Mouse (Mus musculus): ENCODE results near the gene Hoxd12.

Hoxd12 gene

DNA sequence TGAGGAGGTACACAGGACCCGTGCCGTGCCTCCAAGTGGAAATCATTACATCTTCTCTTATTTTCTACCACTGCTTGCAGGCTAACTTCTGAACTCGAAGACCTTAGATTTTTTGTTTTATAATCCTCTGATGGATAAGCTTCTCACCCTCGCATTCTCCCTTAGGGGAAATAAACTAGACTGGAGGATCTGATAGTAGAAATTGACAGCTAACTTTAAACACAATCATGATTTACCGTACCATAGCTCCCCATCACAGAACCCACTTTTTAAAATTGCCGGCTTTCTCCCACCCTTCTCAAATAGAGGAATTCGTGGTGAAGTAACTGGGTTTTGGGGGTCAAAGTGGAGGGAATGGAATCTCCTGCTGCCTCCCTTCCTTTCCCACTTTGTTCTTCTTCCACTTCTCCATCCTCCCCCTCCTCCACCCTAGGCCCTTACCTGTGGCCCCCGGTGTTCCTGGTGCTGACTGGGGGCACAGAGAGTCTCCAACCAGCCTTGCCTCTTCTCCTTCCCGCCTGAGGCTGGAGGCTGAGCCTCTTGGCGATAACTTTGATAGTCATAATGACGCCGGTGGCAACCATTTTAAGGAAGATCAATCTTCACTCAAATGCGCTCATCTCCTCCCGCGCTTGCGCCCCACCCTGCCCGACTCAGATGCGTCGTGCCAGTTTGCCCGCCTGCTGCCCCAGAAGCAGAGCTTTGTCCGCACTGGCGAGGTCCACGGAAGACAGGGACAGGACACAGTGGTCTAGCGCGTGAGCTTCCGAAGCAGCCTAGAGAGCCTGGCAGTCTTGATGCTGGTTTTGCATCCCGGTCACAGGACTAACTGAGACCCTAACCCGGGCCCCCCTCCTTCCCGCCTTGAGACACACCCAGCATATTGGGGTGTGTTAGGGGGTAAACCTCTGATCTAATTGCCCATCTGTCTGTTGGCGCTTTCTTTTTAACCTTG is 14.1 kb upstream of the Hoxd12 start:
- peaks cover 96% of the 10 kb centered on the region for H3K27me3 ChIP-seq (ENCODE audit: insufficient read depth, low read length)
- peaks cover 40% of the 10 kb centered on the region for H3K4me1 ChIP-seq (replicated peaks; ENCODE audit: low read depth, low read length)
- H3K4me3 ChIP-seq (replicated peaks; ENCODE audit: low read length), result no peak overlapping the region
- H3K9me3 ChIP-seq (ENCODE audit: low read length), result no peaks in the 10 kb centered on the region
- TF ChIP-seq POU5F1 (IDR thresholded peaks at IDR 0.05; ENCODE audit: borderline replicate concordance, low read length), result no peak
- TF ChIP-seq CTCF (conservative IDR thresholded peaks at IDR 0.05; ENCODE audit: low read length), result no peak
- TF ChIP-seq NANOG (IDR thresholded peaks at IDR 0.05; ENCODE audit: borderline replicate concordance, low read length), result no peak
- no peaks in the 10 kb centered on the region for H3K36me3 ChIP-seq (ENCODE audit: insufficient read depth, low read length)

DNA sequence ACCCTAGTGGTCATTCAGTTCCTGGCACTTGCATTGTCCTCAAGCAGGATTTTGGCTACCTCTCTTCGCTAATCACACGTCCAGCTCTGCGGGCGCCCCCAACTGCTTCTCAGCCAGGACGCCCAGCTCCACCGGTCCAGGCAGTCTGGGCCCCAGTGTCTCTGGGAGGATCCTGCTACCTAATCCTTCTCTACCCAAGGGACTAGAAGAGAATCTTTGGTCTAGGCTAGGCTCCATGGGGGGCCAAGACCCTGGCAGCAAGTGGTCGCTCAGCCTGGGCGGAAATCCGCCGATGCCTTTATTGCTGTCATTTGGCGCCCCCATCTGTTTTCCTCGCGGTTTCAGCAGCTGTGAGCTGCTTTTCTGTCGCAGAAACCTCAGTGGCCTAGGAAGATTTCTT is 13.1 kb upstream of the Hoxd12 start:
- H3K36me3 ChIP-seq (ENCODE audit: insufficient read depth, low read length), result no peaks in the 10 kb centered on the region
- H3K27me3 ChIP-seq (ENCODE audit: insufficient read depth, low read length), result peaks cover 97% of the 10 kb centered on the region
- peaks cover 36% of the 10 kb centered on the region for H3K4me1 ChIP-seq (replicated peaks; ENCODE audit: low read depth, low read length)
- TF ChIP-seq NANOG (IDR thresholded peaks at IDR 0.05; ENCODE audit: borderline replicate concordance, low read length), result no peak
- peak; percentile 13; the same call in 1 of the 2 replicates for TF ChIP-seq CTCF (conservative IDR thresholded peaks at IDR 0.05; ENCODE audit: low read length)
- H3K4me3 ChIP-seq (replicated peaks; ENCODE audit: low read length), result no peak overlapping the region
- H3K9me3 ChIP-seq (ENCODE audit: low read length), result no peaks in the 10 kb centered on the region; the same call in 1 of the 2 replicates

DNA sequence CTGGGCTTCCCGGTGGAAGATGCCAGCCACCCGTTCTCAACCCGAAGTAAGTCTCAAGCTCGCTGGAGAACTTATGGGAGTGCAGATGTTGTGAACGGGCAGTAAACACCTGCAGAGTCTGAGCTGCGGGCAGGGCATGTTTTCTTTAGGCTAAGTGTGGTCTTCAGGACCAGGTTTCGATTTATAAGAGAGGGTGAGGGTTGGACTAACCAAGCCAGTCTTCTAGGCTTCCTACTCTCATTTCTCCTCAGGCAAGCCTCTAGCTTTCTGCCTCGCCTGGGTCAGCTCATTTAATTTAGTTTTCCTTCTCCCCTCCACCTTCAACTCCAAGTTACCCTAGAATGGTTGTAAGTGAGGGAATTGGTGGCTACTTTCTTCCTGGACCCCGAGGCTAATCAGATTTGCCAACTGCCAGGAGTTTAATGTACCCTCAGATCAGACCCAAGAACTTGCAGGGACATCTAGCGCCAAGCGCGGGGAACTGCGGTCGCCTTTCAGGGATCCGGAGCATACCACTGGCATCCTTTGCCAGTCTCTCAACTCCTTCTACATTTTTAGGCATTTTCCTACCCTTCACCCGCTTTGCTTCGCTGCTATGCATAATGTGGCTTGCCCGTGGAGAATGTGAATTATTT is 11.4 kb upstream of the Hoxd12 start:
- H3K4me3 ChIP-seq (replicated peaks; ENCODE audit: low read length), result no peak overlapping the region
- TF ChIP-seq POU5F1 (IDR thresholded peaks at IDR 0.05; ENCODE audit: borderline replicate concordance, low read length) (no peak), CTCF (conservative IDR thresholded peaks at IDR 0.05; ENCODE audit: low read length) (peak; percentile 54), NANOG (IDR thresholded peaks at IDR 0.05; ENCODE audit: borderline replicate concordance, low read length) (no peak)
- no peaks in the 10 kb centered on the region; the same call in 1 of the 2 replicates for H3K9me3 ChIP-seq (ENCODE audit: low read length)
- no peaks in the 10 kb centered on the region for H3K36me3 ChIP-seq (ENCODE audit: insufficient read depth, low read length)
- peaks cover 92% of the 10 kb centered on the region for H3K27me3 ChIP-seq (ENCODE audit: insufficient read depth, low read length)
- peaks cover 37% of the 10 kb centered on the region for H3K4me1 ChIP-seq (replicated peaks; ENCODE audit: low read depth, low read length)

DNA sequence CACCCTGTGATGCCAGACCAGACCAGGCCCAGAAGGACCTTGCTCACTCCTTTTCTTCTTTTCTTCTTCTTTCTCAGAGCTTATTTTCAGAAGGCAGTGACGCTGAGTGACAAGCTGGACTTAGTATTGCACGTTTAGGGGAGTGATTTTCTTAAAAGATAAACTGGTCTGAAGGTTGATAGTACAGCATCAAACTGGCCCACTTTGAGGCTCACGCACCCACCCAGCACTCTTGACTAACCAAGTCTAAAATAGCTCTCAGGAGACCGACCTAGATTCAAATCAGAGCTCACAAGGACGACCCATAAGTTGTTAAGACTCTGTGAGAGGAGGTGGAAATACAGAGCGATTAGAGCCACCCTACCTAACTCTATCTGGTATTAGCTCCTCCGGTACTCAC is 8.4 kb upstream of the Hoxd12 start:
- H3K9me3 ChIP-seq (ENCODE audit: low read length), result no peaks in the 10 kb centered on the region; the same call in 1 of the 2 replicates
- TF ChIP-seq POU5F1 (IDR thresholded peaks at IDR 0.05; ENCODE audit: borderline replicate concordance, low read length) (no peak), NANOG (IDR thresholded peaks at IDR 0.05; ENCODE audit: borderline replicate concordance, low read length) (no peak), CTCF (conservative IDR thresholded peaks at IDR 0.05; ENCODE audit: low read length) (no peak)
- H3K4me1 ChIP-seq (replicated peaks; ENCODE audit: low read depth, low read length), result peaks cover 28% of the 10 kb centered on the region

DNA sequence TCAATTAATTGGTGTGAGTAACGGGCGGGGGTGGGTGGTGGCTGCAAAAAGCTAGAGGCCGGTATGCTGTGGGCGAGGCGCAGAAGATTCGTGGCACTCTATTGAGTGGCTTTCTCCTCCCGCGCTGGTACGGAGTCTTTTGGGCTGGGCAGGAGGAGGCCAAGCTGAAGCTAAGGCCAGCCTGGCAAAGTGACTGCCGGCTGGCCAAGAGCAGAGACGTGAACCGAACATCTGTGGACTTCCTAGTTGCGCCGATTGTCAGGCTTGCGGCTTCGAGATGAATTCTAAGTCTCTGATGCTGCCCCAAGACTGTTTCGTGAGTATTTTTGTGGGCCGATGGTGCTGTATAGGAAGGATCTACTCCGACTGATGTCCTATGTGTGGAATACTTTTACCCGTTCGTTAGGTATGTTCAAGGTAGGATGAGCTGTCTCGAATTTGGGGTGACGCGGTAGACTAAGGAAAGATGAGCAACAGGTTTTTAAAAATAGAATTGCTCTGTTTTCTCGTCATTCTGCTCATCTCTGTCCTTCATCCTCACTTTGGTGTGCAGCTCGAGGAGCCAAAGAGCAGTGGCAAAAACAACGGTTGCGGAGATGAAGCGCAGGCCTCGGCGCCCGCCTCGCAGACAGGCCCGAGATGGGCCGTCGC is 7.5 kb upstream of the Hoxd12 start:
- Histone ChIP-seq H3K4me3 (replicated peaks; ENCODE audit: low read length) (peak overlapping the region; percentile 26; the same call in 1 of the 2 replicates), H3K36me3 (ENCODE audit: insufficient read depth, low read length) (no peaks in the 10 kb centered on the region), H3K9me3 (ENCODE audit: low read length) (no peaks in the 10 kb centered on the region; the same call in 1 of the 2 replicates), H3K4me1 (replicated peaks; ENCODE audit: low read depth, low read length) (peaks cover 27% of the 10 kb centered on the region), H3K27me3 (ENCODE audit: insufficient read depth, low read length) (peaks cover 91% of the 10 kb centered on the region)
- TF ChIP-seq POU5F1 (IDR thresholded peaks at IDR 0.05; ENCODE audit: borderline replicate concordance, low read length), result no peak
- TF ChIP-seq NANOG (IDR thresholded peaks at IDR 0.05; ENCODE audit: borderline replicate concordance, low read length), result no peak
- no peak for TF ChIP-seq CTCF (conservative IDR thresholded peaks at IDR 0.05; ENCODE audit: low read length)

More for the DNA sequence above, 8.4 kb upstream of the Hoxd12 start:
- peaks cover 91% of the 10 kb centered on the region for H3K27me3 ChIP-seq (ENCODE audit: insufficient read depth, low read length)
- no peak overlapping the region for H3K4me3 ChIP-seq (replicated peaks; ENCODE audit: low read length)
- H3K36me3 ChIP-seq (ENCODE audit: insufficient read depth, low read length), result no peaks in the 10 kb centered on the region

DNA sequence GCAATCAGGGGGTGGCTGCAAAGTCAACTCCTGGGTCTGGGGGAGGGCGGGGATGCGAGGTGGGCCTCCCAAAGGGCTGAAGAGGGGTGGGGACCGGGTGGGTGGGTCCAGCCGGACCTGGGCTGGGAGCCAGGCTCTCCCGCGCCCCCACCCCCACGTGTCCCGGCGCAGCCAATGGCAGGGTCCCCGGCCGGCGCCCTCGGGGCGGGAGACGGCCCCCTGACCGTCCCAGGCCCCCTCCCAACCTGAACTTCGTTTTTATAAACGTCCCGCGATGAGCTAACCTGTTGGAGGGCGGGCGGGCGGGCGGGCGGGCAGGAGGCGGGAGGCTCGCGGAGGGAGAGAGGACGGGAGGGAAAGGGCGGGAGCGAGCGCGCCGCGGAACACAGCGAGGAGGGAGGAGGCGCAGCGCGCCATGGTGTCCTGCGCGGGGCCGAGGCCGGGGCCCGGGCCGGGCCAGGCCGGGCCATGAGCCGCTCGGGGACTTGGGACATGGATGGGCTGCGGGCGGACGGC is 6.9 kb upstream of the Hoxd12 start, which contains the start of gene Hoxd13:
Gene Hoxd13, plus strand, starts transcription at position 469 of the 516 bp plus-strand sequence.
- TF ChIP-seq POU5F1 (IDR thresholded peaks at IDR 0.05; ENCODE audit: borderline replicate concordance, low read length) (no peak), CTCF (conservative IDR thresholded peaks at IDR 0.05; ENCODE audit: low read length) (no peak), NANOG (IDR thresholded peaks at IDR 0.05; ENCODE audit: borderline replicate concordance, low read length) (no peak)
- Histone ChIP-seq H3K27me3 (ENCODE audit: insufficient read depth, low read length) (peaks cover 92% of the 10 kb centered on the region), H3K9me3 (ENCODE audit: low read length) (no peaks in the 10 kb centered on the region; the same call in 1 of the 2 replicates), H3K4me3 (replicated peaks; ENCODE audit: low read length) (peak within 1 kb of the TSS; percentile 75), H3K36me3 (ENCODE audit: insufficient read depth, low read length) (no peaks in the 10 kb centered on the region), H3K4me1 (replicated peaks; ENCODE audit: low read depth, low read length) (peaks cover 33% of the 10 kb centered on the region)

DNA sequence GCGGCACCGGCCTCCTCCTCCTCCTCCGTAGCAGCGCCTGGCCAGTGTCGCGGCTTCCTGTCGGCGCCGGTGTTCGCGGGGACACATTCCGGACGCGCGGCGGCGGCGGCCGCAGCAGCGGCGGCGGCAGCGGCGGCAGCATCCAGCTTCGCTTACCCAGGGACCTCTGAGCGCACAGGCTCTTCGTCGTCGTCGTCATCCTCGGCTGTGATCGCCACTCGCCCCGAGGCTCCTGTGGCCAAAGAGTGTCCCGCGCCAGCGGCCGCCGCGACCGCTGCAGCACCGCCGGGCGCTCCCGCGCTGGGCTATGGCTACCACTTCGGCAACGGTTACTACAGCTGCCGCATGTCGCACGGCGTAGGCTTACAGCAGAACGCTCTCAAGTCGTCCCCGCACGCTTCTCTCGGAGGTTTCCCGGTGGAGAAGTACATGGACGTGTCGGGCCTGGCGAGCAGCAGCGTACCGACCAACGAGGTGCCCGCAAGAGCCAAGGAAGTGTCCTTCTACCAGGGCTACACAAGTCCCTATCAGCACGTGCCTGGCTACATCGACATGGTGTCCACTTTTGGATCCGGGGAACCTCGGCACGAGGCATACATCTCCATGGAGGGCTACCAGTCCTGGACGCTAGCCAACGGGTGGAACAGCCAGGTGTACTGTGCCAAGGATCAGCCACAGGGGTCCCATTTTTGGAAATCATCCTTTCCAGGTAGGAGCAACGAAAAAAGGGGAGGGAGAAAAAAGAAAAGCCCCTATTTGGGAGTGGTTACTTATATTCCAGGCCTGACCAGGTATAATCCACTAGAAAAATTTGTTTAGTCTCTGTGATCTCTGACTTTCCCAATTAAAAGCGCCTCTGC is 6.2 kb upstream of the Hoxd12 start:
- peaks cover 33% of the 10 kb centered on the region for H3K4me1 ChIP-seq (replicated peaks; ENCODE audit: low read depth, low read length)
- no peak for TF ChIP-seq NANOG (IDR thresholded peaks at IDR 0.05; ENCODE audit: borderline replicate concordance, low read length)
- no peak for TF ChIP-seq POU5F1 (IDR thresholded peaks at IDR 0.05; ENCODE audit: borderline replicate concordance, low read length)
- no peak for TF ChIP-seq CTCF (conservative IDR thresholded peaks at IDR 0.05; ENCODE audit: low read length)
- H3K36me3 ChIP-seq (ENCODE audit: insufficient read depth, low read length), result no peaks in the 10 kb centered on the region
- H3K9me3 ChIP-seq (ENCODE audit: low read length), result peaks cover 5% of the 10 kb centered on the region
- peaks cover 91% of the 10 kb centered on the region for H3K27me3 ChIP-seq (ENCODE audit: insufficient read depth, low read length)
- H3K4me3 ChIP-seq (replicated peaks; ENCODE audit: low read length), result peak overlapping the region; percentile 75

All from E14TG2a.4 (cell line).